In genomic region chrX:133688840-133689239, GRCm38 (mm10) we compare ENCODE assay signal across 8 mouse cellular contexts. TPM values are rescaled to one million over a fixed set of nuclear protein-coding genes. Genes with fewer than 3 reads are reported as not detected.
DNase-seq lines count a peak whose midpoint lies in the region; ATAC-seq and TF ChIP-seq lines count a peak whose summit lies in the region.

Gene Pcdh19 (minus strand): TSS chrX:133688987.

- ATAC-seq in CD4-positive, CD25-positive, alpha-beta regulatory T cell, adult 4 months: peak; percentile 34
- ATAC-seq in forebrain, embryonic 12.5 days (ENCODE audit: low FRiP score): peak; percentile 92
- peak; percentile 91 for ATAC-seq in heart, embryonic 15.5 days (replicated peaks; ENCODE audit: insufficient number of reproducible peaks, insufficient read depth, low FRiP score, low read depth)
- peak; percentile 60; the same call in 1 of the 2 replicates for ATAC-seq in liver, embryonic 15.5 days (ENCODE audit: insufficient read depth)
- ATAC-seq in neural tube, embryonic 13.5 days (ENCODE audit: low read depth): peak; percentile 92

- H3K4me1 ChIP-seq in bone marrow macrophage, adult 2 months (ENCODE audit: control insufficient read depth, insufficient read depth, low read length): no peaks in the 10 kb centered on the region
- peaks cover 5% of the 10 kb centered on the region; the same call in 1 of the 2 replicates for H3K4me1 ChIP-seq in forebrain, embryonic 12.5 days
- H3K4me1 ChIP-seq in heart, embryonic 15.5 days (replicated peaks): peaks cover 5% of the 10 kb centered on the region; the same call in 1 of the 2 replicates
- no peaks in the 10 kb centered on the region for H3K4me1 ChIP-seq in liver, embryonic 15.5 days (replicated peaks)
- H3K4me1 ChIP-seq in neural tube, embryonic 13.5 days (replicated peaks): peaks cover 5% of the 10 kb centered on the region

- TF ChIP-seq CTCF in bone marrow macrophage, adult 2 months (IDR thresholded peaks at IDR 0.05; ENCODE audit: low read depth, low read length): no peak

- peaks cover 4% of the 10 kb centered on the region; the same call in 1 of the 2 replicates for H3K27me3 ChIP-seq in forebrain, embryonic 12.5 days
- H3K27me3 ChIP-seq in heart, embryonic 15.5 days: peaks cover 40% of the 10 kb centered on the region
- H3K27me3 ChIP-seq in liver, embryonic 15.5 days: peaks cover 76% of the 10 kb centered on the region
- peaks cover 12% of the 10 kb centered on the region; the same call in 1 of the 2 replicates for H3K27me3 ChIP-seq in neural tube, embryonic 13.5 days

- H3K27ac ChIP-seq in bone marrow macrophage, adult 2 months (ENCODE audit: insufficient read depth, low read depth, low read length): no peak within 1 kb of the TSS
- peak within 1 kb of the TSS; percentile 87 for H3K27ac ChIP-seq in forebrain, embryonic 12.5 days
- 0 out of 2 replicates have a peak within 1 kb of the TSS, but pooled peaks have one; percentile 34 for H3K27ac ChIP-seq in heart, embryonic 15.5 days
- H3K27ac ChIP-seq in liver, embryonic 15.5 days (replicated peaks): no peak within 1 kb of the TSS
- peak within 1 kb of the TSS; percentile 77 for H3K27ac ChIP-seq in neural tube, embryonic 13.5 days (replicated peaks)

- H3K9me3 ChIP-seq in forebrain, embryonic 12.5 days: 0 out of 2 replicates have a peak, but pooled peaks cover 3% of the 10 kb centered on the region
- no peaks in the 10 kb centered on the region for H3K9me3 ChIP-seq in heart, embryonic 15.5 days (replicated peaks)
- no peaks in the 10 kb centered on the region for H3K9me3 ChIP-seq in liver, embryonic 15.5 days (replicated peaks)
- H3K9me3 ChIP-seq in neural tube, embryonic 13.5 days: no peaks in the 10 kb centered on the region

- H3K9ac ChIP-seq in forebrain, embryonic 12.5 days: peak within 1 kb of the TSS; percentile 72
- peak within 1 kb of the TSS; percentile 51 for H3K9ac ChIP-seq in heart, embryonic 15.5 days
- H3K9ac ChIP-seq in liver, embryonic 15.5 days: no peak within 1 kb of the TSS
- peak within 1 kb of the TSS; percentile 71 for H3K9ac ChIP-seq in neural tube, embryonic 13.5 days

- H3K4me2 ChIP-seq in forebrain, embryonic 12.5 days: peak within 1 kb of the TSS; percentile 65
- peak within 1 kb of the TSS; percentile 91 for H3K4me2 ChIP-seq in heart, embryonic 15.5 days
- peak within 1 kb of the TSS; percentile 59 for H3K4me2 ChIP-seq in liver, embryonic 15.5 days
- H3K4me2 ChIP-seq in neural tube, embryonic 13.5 days: peak within 1 kb of the TSS; percentile 77

- no peak for TF ChIP-seq POLR2A in bone marrow macrophage, adult 2 months (IDR thresholded peaks at IDR 0.05; ENCODE audit: borderline replicate concordance, low read depth, low read length)

- H3K36me3 ChIP-seq in forebrain, embryonic 12.5 days (replicated peaks): no peaks in the 10 kb centered on the region
- no peaks in the 10 kb centered on the region for H3K36me3 ChIP-seq in heart, embryonic 15.5 days
- H3K36me3 ChIP-seq in liver, embryonic 15.5 days (replicated peaks): no peaks in the 10 kb centered on the region
- H3K36me3 ChIP-seq in neural tube, embryonic 13.5 days: no peaks in the 10 kb centered on the region

- H3K4me3 ChIP-seq in bone marrow macrophage, adult 2 months (ENCODE audit: insufficient read depth, low read length): peak within 1 kb of the TSS; percentile 45
- H3K4me3 ChIP-seq in forebrain, embryonic 12.5 days (replicated peaks): peak within 1 kb of the TSS; percentile 62
- peak within 1 kb of the TSS; percentile 61 for H3K4me3 ChIP-seq in heart, embryonic 15.5 days
- peak within 1 kb of the TSS; percentile 38 for H3K4me3 ChIP-seq in liver, embryonic 15.5 days (replicated peaks)
- H3K4me3 ChIP-seq in neural tube, embryonic 13.5 days: peak within 1 kb of the TSS; percentile 55

- peak; percentile 87 for DNase-seq in kidney, postnatal 10 days
- peak; percentile 63 to 75 for DNase-seq in urinary bladder, postnatal 4 days (ENCODE audit: low spot score in 2 of 2)

- WGBS in forebrain, embryonic 12.5 days: 22% methylated on average over 15 of the region's 26 CpGs
- WGBS in heart, embryonic 15.5 days: 28% methylated on average over 18 of the region's 26 CpGs
- WGBS in liver, embryonic 15.5 days (ENCODE audit: insufficient replicate concordance): 13% methylated on average over 14 of the region's 26 CpGs
- 30% methylated on average over 17 of the region's 26 CpGs for WGBS in neural tube, embryonic 13.5 days

RNA-seq across cellular contexts. Expression of gene Pcdh19, which starts in this region (rescaled TPM):
- not detected for polyA plus RNA-seq in CD4-positive, CD25-positive, alpha-beta regulatory T cell, adult 4 months (2017; shearing (Covaris generic))
- polyA plus RNA-seq in bone marrow macrophage, adult 2 months (2012; ENCODE audit: insufficient read depth, insufficient read length, missing spikeins): 0.11 and 0.83 TPM in 2 replicates
- polyA plus RNA-seq in forebrain, embryonic 12.5 days (2016; fragmentation: Nextera tagmentation; extraction: Ambion mirVana): 21.6 and 22.3 TPM in 2 replicates
- 0.58 and 1.0 TPM in 2 replicates for polyA plus RNA-seq in heart, embryonic 15.5 days (2015; fragmentation: Nextera tagmentation; extraction: Ambion mirVana)
- polyA plus RNA-seq in liver, embryonic 15.5 days (2015; fragmentation: Nextera tagmentation; extraction: Ambion mirVana): 0.44 and 0.46 TPM in 2 replicates
- 8.7 and 9.1 TPM in 2 replicates for polyA plus RNA-seq in neural tube, embryonic 13.5 days (2015; fragmentation: Nextera tagmentation; extraction: Ambion mirVana)

Comparison
In these comparisons a context has a peak if more than half of its experiments do, and no peak if none do; other contexts are left out.
1. Peak in ATAC-seq in CD4-positive, CD25-positive, alpha-beta regulatory T cell, adult 4 months; RNA of the gene not detected or under 1 TPM.
2. Peak in ATAC-seq, H3K4me3 ChIP-seq and H3K4me2 ChIP-seq in liver, embryonic 15.5 days; RNA of the gene not detected or under 1 TPM.
3. ATAC-seq: peak in every context shown above with its lines; median percentile 92 in forebrain, embryonic 12.5 days; 92 in neural tube, embryonic 13.5 days; 91 in heart, embryonic 15.5 days; 60 in liver, embryonic 15.5 days; 34 in CD4-positive, CD25-positive, alpha-beta regulatory T cell, adult 4 months.
4. H3K27ac ChIP-seq: peak in forebrain, embryonic 12.5 days (single experiment), heart, embryonic 15.5 days (single experiment) and neural tube, embryonic 13.5 days (single experiment); none in bone marrow macrophage, adult 2 months (single experiment) and liver, embryonic 15.5 days (single experiment).
5. Peak in every context shown above with its lines, with median percentiles within 50 percentile points of each other: H3K4me3 ChIP-seq and H3K4me2 ChIP-seq.